Mouse (Mus musculus) hindbrain, embryonic 16.5 days (tissue): ENCODE results near the gene Ptprt. TPM values are rescaled to one million over a fixed set of nuclear protein-coding genes. Genes with fewer than 3 reads are reported as not detected.
A peak's percentile ranks its signal among the peaks of the same experiment; 100 is the strongest.

Experiments used
- ATAC-seq: fragments of 200-750 bp; cut with Nextera tagmentation; 2 replicates; pipeline ENCODE4 v1.8.0; 2017; ENCODE audit warnings: moderate TSS enrichment, moderate library complexity
- H3K27ac ChIP-seq: fragments of 300-500 bp; sonication (generic); 2 replicates; pipeline ENCODE4 v1.5.1; 2014; ENCODE audit warnings: low read depth, mild to moderate bottlenecking, control low read depth, low read length, moderate library complexity
- H3K27me3 ChIP-seq: fragments of 300-500 bp; sonication (generic); replicated peaks from 2 replicates; pipeline ENCODE4 v1.6.1; 2014; ENCODE audit warnings: low read length; ENCODE audit not compliant: control insufficient read depth, insufficient read depth
- H3K36me3 ChIP-seq: fragments of 300-500 bp; sonication (generic); 2 replicates; pipeline ENCODE4 v1.6.1; 2014; ENCODE audit warnings: mild to moderate bottlenecking, low read length, moderate library complexity, mixed read lengths; ENCODE audit not compliant: control insufficient read depth, insufficient read depth
- H3K4me1 ChIP-seq: fragments of 300-500 bp; sonication (generic); 2 replicates; pipeline ENCODE4 v1.6.1; 2014; ENCODE audit warnings: low read depth, low read length; ENCODE audit not compliant: control insufficient read depth, insufficient read depth
- H3K4me2 ChIP-seq: fragments of 300-500 bp; sonication (generic); 2 replicates; pipeline ENCODE4 v1.6.1; 2014; ENCODE audit warnings: mild to moderate bottlenecking, low read length, control low read depth, moderate library complexity
- H3K4me3 ChIP-seq: fragments of 300-500 bp; sonication (generic); 2 replicates; pipeline ENCODE4 v1.5.1; 2014; ENCODE audit warnings: mild to moderate bottlenecking, low read length, control low read depth, moderate library complexity
- H3K9ac ChIP-seq: fragments of 300-500 bp; sonication (generic); 2 replicates; pipeline ENCODE4 v1.6.1; 2014; ENCODE audit warnings: low read depth, mild to moderate bottlenecking, control low read depth, low read length, moderate library complexity
- H3K9me3 ChIP-seq: fragments of 300-500 bp; sonication (generic); 2 replicates; pipeline ENCODE4 v1.6.1; 2014; ENCODE audit warnings: mild to moderate bottlenecking, low read length, moderate library complexity; ENCODE audit not compliant: control insufficient read depth
- WGBS: fragments of 180-500 bp; shearing (Covaris S2); extraction: QIAGEN DNeasy Blood & Tissue Kit; methylation state at CpG from one replicate; pipeline ENCODE4 v1.1.7; 2014; 5-methylcytosine and 5-hydroxymethylcytosine counted together
- polyA plus RNA-seq: library from polyadenylated mRNA; unstranded; fragments of >200 nt; fragmentation: Nextera tagmentation; extraction: Ambion mirVana; gene quantifications from 2 replicates; pipeline ENCODE4 v1.2.1, GENCODE M21; 2015

The Ptprt gene
- polyA plus RNA-seq, 1 experiment from 2014 or later = 11.5 TPM

GRCm38 (mm10) chr2:161858361-161858760 lies 802.6 kb downstream of the Ptprt start:
- H3K9ac ChIP-seq = no peak overlapping the region
- no peak overlapping the region for H3K4me2 ChIP-seq
- no peaks in the 10 kb centered on the region for H3K36me3 ChIP-seq
- 66% methylated on average over 1 of the region's 1 CpGs for WGBS
- no peaks in the 10 kb centered on the region for H3K4me1 ChIP-seq
- H3K4me3 ChIP-seq = no peak overlapping the region
- no peaks in the 10 kb centered on the region for H3K27me3 ChIP-seq
- no peaks in the 10 kb centered on the region for H3K9me3 ChIP-seq
- ATAC-seq = no peak
- H3K27ac ChIP-seq = no peak overlapping the region

- H3K27ac ChIP-seq = no peak overlapping the region
- no peak overlapping the region for H3K4me2 ChIP-seq
- no peaks in the 10 kb centered on the region for H3K36me3 ChIP-seq
- no peaks in the 10 kb centered on the region for H3K9me3 ChIP-seq
- H3K4me1 ChIP-seq = no peaks in the 10 kb centered on the region
- ATAC-seq = no peak
- no peaks in the 10 kb centered on the region for H3K27me3 ChIP-seq
- no peak overlapping the region for H3K9ac ChIP-seq
- 77% methylated on average over 4 of the region's 4 CpGs for WGBS
- H3K4me3 ChIP-seq = no peak overlapping the region
Observed at GRCm38 (mm10) chr2:161835001-161835400, 825.9 kb downstream of the Ptprt start.

- Histone ChIP-seq H3K4me1 (no peaks in the 10 kb centered on the region), H3K4me2 (no peak overlapping the region), H3K9me3 (no peaks in the 10 kb centered on the region), H3K4me3 (no peak overlapping the region), H3K27me3 (no peaks in the 10 kb centered on the region), H3K36me3 (no peaks in the 10 kb centered on the region), H3K9ac (no peak overlapping the region), H3K27ac (no peak overlapping the region)
- 76% methylated on average over 2 of the region's 2 CpGs for WGBS
- ATAC-seq = no peak
Observed at GRCm38 (mm10) chr2:161833846-161834245, 827.1 kb downstream of the Ptprt start.

DNA sequence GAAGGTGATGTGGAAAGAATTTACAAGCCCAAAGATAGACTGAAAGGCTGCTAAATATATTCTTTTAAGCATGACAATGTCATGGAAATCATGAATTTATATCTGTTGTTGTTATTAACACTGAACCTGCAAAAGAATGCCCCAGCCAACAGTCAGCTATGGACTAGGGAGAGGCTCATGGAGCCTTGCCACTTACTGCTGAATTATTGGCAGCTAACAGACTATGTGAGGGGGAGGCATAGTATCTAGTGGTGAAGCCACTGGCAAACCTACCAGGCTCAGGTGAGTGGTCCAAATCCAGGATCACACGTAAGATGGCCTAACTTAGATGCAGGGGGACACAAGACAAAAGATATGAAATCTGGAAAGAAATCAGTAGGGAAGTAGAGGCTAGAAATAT lies 847.6 kb downstream of the Ptprt start:
- 86% methylated on average over 1 of the region's 1 CpGs for WGBS

GRCm38 (mm10) chr2:161808086-161808801 lies 852.7 kb downstream of the Ptprt start:
- 74% methylated on average over 9 of the region's 9 CpGs for WGBS
- ATAC-seq = no peak
- H3K27ac ChIP-seq = no peak overlapping the region

More for the DNA sequence above, 847.6 kb downstream of the Ptprt start:
- no peak overlapping the region for H3K9ac ChIP-seq
- H3K9me3 ChIP-seq = no peaks in the 10 kb centered on the region
- ATAC-seq = no peak
- no peak overlapping the region for H3K27ac ChIP-seq
- no peaks in the 10 kb centered on the region for H3K36me3 ChIP-seq
- H3K4me3 ChIP-seq = no peak overlapping the region
- no peaks in the 10 kb centered on the region for H3K4me1 ChIP-seq
- H3K27me3 ChIP-seq = no peaks in the 10 kb centered on the region
- H3K4me2 ChIP-seq = no peak overlapping the region

DNA sequence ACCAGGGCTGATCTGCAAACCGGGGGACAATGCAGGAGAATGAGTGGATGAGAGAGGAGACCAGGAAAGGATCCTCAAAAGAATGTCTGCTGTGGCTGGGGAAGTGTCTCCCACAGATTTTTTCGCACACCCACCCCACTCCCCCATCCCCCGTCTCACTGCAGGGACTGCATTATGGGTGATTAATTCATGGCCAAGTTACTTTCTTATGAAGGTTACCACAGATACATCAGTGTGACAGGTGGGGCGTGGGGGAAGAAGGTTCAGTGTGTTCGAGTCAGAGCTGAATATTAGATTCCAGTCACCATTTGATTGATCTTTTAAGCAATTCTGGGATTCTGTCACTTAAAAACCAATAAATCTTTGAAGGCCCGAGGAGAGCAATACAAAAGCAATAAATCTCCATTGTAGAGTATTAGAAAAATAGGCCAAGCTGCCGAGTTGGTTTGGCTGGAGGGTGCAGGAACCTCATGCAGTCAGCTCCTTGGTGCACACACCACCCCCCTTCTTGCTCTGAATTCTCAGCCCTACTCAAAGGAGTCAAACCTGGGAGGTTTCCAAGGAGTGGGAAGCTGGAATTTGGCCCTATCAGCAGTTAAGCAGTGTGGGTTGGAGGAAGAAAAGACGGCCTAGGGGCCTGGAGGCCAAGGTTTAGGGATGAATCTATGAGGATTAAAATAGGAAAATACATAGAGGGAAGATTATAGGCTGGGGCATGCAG lies 854.5 kb downstream of the Ptprt start:
- H3K4me1 ChIP-seq = no peaks in the 10 kb centered on the region
- no peak overlapping the region for H3K4me2 ChIP-seq
- H3K27me3 ChIP-seq = no peaks in the 10 kb centered on the region
- H3K9ac ChIP-seq = no peak overlapping the region
- H3K9me3 ChIP-seq = no peaks in the 10 kb centered on the region
- WGBS = 36% methylated on average over 8 of the region's 8 CpGs
- no peak overlapping the region for H3K27ac ChIP-seq
- H3K36me3 ChIP-seq = no peaks in the 10 kb centered on the region
- ATAC-seq = 0 out of 2 replicates have a peak, but pooled peaks have one; percentile 40
- H3K4me3 ChIP-seq = no peak overlapping the region

More at GRCm38 (mm10) chr2:161808086-161808801, 852.7 kb downstream of the Ptprt start:
- Histone ChIP-seq H3K4me3 (no peak overlapping the region), H3K27me3 (no peaks in the 10 kb centered on the region), H3K36me3 (no peaks in the 10 kb centered on the region), H3K9me3 (no peaks in the 10 kb centered on the region), H3K4me2 (no peak overlapping the region), H3K4me1 (no peaks in the 10 kb centered on the region), H3K9ac (no peak overlapping the region)

GRCm38 (mm10) chr2:161799946-161800345 lies 861.0 kb downstream of the Ptprt start:
- H3K27ac ChIP-seq = no peak overlapping the region
- no peak overlapping the region for H3K4me3 ChIP-seq
- no peaks in the 10 kb centered on the region for H3K27me3 ChIP-seq
- H3K4me2 ChIP-seq = no peak overlapping the region
- no peaks in the 10 kb centered on the region for H3K9me3 ChIP-seq
- no peaks in the 10 kb centered on the region for H3K4me1 ChIP-seq
- WGBS = 75% methylated on average over 6 of the region's 6 CpGs
- no peaks in the 10 kb centered on the region for H3K36me3 ChIP-seq
- no peak overlapping the region for H3K9ac ChIP-seq
- ATAC-seq = no peak

DNA sequence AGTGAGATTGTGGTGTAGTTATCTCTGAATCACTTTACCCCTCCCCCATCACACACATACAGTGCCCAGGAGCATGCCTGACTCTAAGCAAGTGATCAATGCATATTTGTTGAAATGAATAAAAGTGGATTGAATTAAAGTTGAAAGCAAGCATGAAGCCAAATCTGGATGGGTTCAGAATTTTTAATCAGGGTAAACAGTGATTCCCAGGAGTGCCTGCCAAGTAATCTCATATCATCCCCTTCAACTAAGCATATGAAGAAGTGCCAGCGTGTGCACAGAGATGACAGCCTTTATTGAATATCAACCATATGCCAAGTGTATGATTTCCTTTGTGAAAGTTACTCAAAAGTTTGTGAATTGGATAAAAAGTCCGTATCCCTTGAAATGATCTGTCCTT lies 893.4 kb downstream of the Ptprt start:
- Histone ChIP-seq H3K9me3 (no peaks in the 10 kb centered on the region), H3K9ac (no peak overlapping the region), H3K36me3 (no peaks in the 10 kb centered on the region), H3K4me3 (no peak overlapping the region), H3K27ac (no peak overlapping the region), H3K4me2 (no peak overlapping the region), H3K4me1 (no peaks in the 10 kb centered on the region), H3K27me3 (no peaks in the 10 kb centered on the region)
- no peak for ATAC-seq
- WGBS = 64% methylated on average over 2 of the region's 2 CpGs

DNA sequence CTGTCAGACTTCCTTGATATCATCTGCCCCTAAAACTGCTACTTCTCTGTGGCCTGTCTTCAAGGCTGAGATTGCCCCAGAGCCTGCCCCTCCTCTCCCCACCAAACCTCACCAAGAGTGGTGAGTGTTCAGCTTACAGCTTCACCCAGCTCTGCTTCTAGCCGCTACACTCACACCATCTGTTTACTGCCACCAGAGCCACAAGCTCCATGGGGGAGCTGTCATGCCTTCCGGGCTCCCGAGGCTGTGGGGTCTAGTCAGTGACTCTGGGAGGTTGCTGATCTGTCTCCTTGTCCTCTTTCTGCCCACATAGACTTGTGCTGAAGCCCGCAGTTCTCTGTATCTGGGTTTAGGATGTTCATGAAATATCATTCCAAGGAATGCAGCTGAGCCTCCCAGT lies 947.9 kb downstream of the Ptprt start:
- Histone ChIP-seq H3K27ac (no peak overlapping the region), H3K36me3 (no peaks in the 10 kb centered on the region), H3K9ac (no peak overlapping the region), H3K4me2 (no peak overlapping the region), H3K27me3 (no peaks in the 10 kb centered on the region), H3K9me3 (no peaks in the 10 kb centered on the region), H3K4me3 (no peak overlapping the region), H3K4me1 (no peaks in the 10 kb centered on the region)
- WGBS = 46% methylated on average over 4 of the region's 4 CpGs
- no peak for ATAC-seq
